Mouse (Mus musculus): ENCODE measurements around the gene Slc9c1. TPM values are rescaled to one million over a fixed set of nuclear protein-coding genes. Genes with fewer than 3 reads are reported as not detected.

The Slc9c1 gene
- not detected for polyA plus RNA-seq (2014; fragmentation: Illumina TruSeq; extraction: RNeasy Lipid Tissue Mini Kit (QIAGEN cat#74804); ENCODE audit: low read depth, low replicate concordance)

DNA sequence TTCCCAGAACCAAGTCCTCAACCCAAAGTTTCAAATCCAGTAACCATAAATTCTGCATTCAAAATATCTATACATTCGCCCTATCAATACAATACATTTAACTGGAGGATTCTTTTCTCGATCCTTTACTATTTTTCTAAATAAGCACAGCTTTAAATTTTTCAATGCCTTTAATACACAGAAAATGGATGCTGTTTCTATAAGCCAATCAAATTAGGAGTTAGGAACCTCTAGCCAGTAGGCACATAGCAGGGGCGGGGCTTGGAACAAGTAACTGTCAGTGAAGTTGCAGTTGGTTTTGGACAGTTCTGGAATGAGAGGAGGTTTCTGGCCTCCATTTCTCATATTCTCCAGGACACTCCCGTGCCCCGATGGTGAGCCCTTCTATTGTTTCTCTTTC lies at the start of gene Slc9c1:
Slc9c1 (plus strand) TSS at position 301 of the 400 bp plus-strand sequence.

DNA sequence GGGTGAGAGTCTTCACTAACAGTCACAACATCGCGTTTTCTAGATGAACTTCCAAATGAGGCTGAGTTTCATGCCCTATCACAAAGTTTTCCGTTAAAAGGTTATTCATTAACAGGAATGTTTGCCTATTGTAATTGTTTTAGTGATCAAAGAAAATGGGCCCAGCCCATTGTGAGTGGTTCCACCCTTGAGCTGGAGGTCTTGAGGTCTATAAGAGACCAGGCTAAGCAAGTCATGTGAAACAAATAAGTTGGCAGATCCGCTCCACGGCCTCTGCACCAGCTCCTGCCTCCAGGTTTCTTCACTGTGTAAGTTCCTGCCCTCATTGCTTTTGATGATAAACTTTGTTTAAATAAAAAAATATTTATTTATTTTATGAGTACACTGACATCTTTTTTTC lies 42.2 kb upstream of the Slc9c1 start, which contains the start of gene Gm609:
Gm609 (minus strand) TSS at position 43 of the 400 bp plus-strand sequence.

DNA sequence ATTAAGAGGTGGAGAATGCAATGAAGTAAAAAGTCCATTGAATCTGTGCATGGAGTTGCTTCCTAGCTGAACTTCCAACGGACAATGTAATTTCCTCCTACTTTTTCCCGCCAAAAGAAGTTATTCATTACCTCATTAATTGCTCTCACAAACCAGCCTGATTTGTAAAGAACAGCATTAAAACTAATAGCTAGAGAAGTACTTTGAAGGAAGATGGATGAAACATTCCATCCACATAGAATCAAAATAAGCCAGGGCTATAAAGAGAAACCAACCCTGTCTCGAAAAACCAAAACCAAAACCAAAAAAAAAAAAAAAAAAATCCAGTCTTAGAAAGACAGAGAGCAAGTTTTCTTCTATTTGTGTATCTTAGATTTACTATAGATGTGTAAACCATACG lies 3.2 kb upstream of the Slc9c1 start, which contains the start of gene Gm17783:
Gm17783 (minus strand) TSS at position 101 of the 400 bp plus-strand sequence.

DNA sequence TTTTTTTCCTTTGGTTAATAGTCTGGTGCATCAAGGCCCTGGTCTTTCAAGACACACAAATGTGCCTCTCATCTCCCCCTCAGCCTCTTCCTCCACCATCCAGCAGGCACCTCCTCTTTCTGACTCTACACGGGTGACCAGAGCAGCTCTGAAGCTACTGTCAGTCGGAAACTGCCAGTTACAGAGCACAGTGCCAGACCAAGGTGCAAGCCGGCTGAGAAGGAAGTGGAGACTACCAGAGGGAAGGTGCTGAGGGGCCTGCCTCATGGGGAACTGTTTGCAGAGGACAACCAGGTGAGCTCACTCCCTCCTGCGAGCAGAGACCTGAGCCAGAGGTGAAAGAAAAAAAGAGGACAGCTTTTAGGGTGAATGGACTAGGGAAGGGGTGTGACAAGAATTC lies 75.2 kb downstream of the Slc9c1 start, which contains the start of gene Gcsam:
Gcsam (plus strand) TSS at position 114 of the 400 bp plus-strand sequence.

DNA sequence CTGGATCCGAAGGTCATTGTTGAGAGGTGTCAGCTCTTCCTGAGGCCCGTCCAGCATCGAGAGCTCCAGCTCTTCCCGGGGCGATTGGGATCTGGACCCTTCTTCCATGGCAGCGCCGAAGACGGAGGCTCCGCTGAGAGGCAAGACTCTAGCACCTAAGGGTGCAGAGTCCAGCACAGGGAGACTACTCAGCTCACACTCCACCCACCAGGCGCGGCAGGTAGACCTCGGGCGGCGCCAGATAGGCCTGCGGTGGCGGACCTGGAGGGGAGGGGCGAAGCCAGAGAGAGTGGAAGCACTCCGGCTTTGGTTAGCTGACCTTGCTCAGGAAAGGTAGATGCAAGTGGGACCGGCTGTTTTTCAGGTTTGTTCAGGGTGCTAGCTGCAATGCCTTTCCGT lies 118.8 kb downstream of the Slc9c1 start, which contains the start of gene BC016579:
BC016579 (minus strand) TSS at position 135 of the 399 bp plus-strand sequence.

Other genes with a start within 250 kb of the Slc9c1 start
- gene Cd200, start 126.3 kb upstream of the Slc9c1 start, polyA plus RNA-seq (2014; fragmentation: Illumina TruSeq; extraction: RNeasy Lipid Tissue Mini Kit (QIAGEN cat#74804); ENCODE audit: low read depth, low replicate concordance): 95.3 TPM
- not detected for gene Gm609, start 42.3 kb upstream of the Slc9c1 start, polyA plus RNA-seq (2014; fragmentation: Illumina TruSeq; extraction: RNeasy Lipid Tissue Mini Kit (QIAGEN cat#74804); ENCODE audit: low read depth, low replicate concordance)
- gene Gm17783, start 3.3 kb upstream of the Slc9c1 start, polyA plus RNA-seq (2014; fragmentation: Illumina TruSeq; extraction: RNeasy Lipid Tissue Mini Kit (QIAGEN cat#74804); ENCODE audit: low read depth, low replicate concordance): not detected
- gene Gcsam, start 75.1 kb downstream of the Slc9c1 start, polyA plus RNA-seq (2014; fragmentation: Illumina TruSeq; extraction: RNeasy Lipid Tissue Mini Kit (QIAGEN cat#74804); ENCODE audit: low read depth, low replicate concordance): not detected
- not detected for gene BC016579, start 118.8 kb downstream of the Slc9c1 start, polyA plus RNA-seq (2014; fragmentation: Illumina TruSeq; extraction: RNeasy Lipid Tissue Mini Kit (QIAGEN cat#74804); ENCODE audit: low read depth, low replicate concordance)
- gene Tmprss7, start 158.3 kb downstream of the Slc9c1 start, polyA plus RNA-seq (2014; fragmentation: Illumina TruSeq; extraction: RNeasy Lipid Tissue Mini Kit (QIAGEN cat#74804); ENCODE audit: low read depth, low replicate concordance): not detected
- 2.0 TPM for gene Tagln3, start 189.3 kb downstream of the Slc9c1 start, polyA plus RNA-seq (2014; fragmentation: Illumina TruSeq; extraction: RNeasy Lipid Tissue Mini Kit (QIAGEN cat#74804); ENCODE audit: low read depth, low replicate concordance)
- gene Abhd10, start 207.6 kb downstream of the Slc9c1 start, polyA plus RNA-seq (2014; fragmentation: Illumina TruSeq; extraction: RNeasy Lipid Tissue Mini Kit (QIAGEN cat#74804); ENCODE audit: low read depth, low replicate concordance): 17.5 TPM